Mouse (Mus musculus) thymus, adult 2 months (tissue): ENCODE data around the gene Kcng1.

Experiments
- CTCF ChIP-seq: fragments of 200-500 bp; IDR thresholded peaks from 2 replicates; pipeline ENCODE4 v1.5.1; 2012; ENCODE audit warnings: mild to moderate bottlenecking, control low read depth, low read length, moderate library complexity, borderline replicate concordance; ENCODE audit not compliant: control insufficient read depth, poor library complexity, insufficient read depth; ENCODE audit errors: extremely low read depth
- POLR2A ChIP-seq: fragments of 200-500 bp; IDR thresholded peaks from 2 replicates; pipeline ENCODE4 v1.6.1; 2012; ENCODE audit warnings: mild to moderate bottlenecking, low read length, control low read depth, moderate library complexity; ENCODE audit not compliant: control insufficient read depth, poor library complexity, insufficient read depth; ENCODE audit errors: extremely low read depth

GRCm38 (mm10) chr2:168311006-168311405 is 29.5 kb upstream of the Kcng1 start:
- no peak for TF ChIP-seq CTCF
- no peak for TF ChIP-seq POLR2A
